Comparison of ENCODE assay signal across 19 mouse cellular contexts in genomic region chr1:134519201-134519600, GRCm38 (mm10). TPM values are rescaled to one million over a fixed set of nuclear protein-coding genes. Genes with fewer than 3 reads are reported as not detected.
A peak's percentile ranks its signal among the peaks of the same experiment; 100 is the strongest.
DNase-seq lines count a peak whose midpoint lies in the region; ATAC-seq and TF ChIP-seq lines count a peak whose summit lies in the region.
"Not testable (repeated sequence)": the region's sequence is repeated elsewhere in the genome, so short reads cannot be mapped to it uniquely, and the experiment has no call there.
"Had no signal": no experiment of that assay in that cellular context is flagged by ENCODE, and none has a peak within 500 bp of the region (broad histone marks: within the 10 kb centered on the region; RNA-seq: fewer than 3 reads in every experiment).

No protein-coding gene starts in this region.

- peak overlapping the region; percentile 84 for H3K27ac ChIP-seq in MEL (ENCODE audit: control insufficient read depth, low read depth, low read length)
- H3K27ac ChIP-seq in liver, adult 2 months (replicated peaks; ENCODE audit: insufficient read depth, low read depth, low read length): peak overlapping the region; percentile 43
- H3K27ac ChIP-seq in liver, embryonic 13.5 days: peak overlapping the region; percentile 9; the same call in 1 of the 2 replicates
- 0 out of 2 replicates have a peak overlapping the region, but pooled peaks have one; percentile 61 for H3K27ac ChIP-seq in liver, embryonic 15.5 days (replicated peaks)

- H3K4me1 ChIP-seq in MEL (ENCODE audit: control insufficient read depth in 1 of 2, insufficient read depth in 2 of 2, low read length in 2 of 2): peaks cover 23 to 29% of the 10 kb centered on the region in 2 experiments
- peaks cover 11% of the 10 kb centered on the region for H3K4me1 ChIP-seq in liver, adult 2 months (ENCODE audit: control insufficient read depth, insufficient read depth, low read length)
- peaks cover 39% of the 10 kb centered on the region for H3K4me1 ChIP-seq in liver, embryonic 13.5 days (replicated peaks)
- H3K4me1 ChIP-seq in liver, embryonic 15.5 days (replicated peaks): peaks cover 35% of the 10 kb centered on the region

- TF ChIP-seq RAD21 in MEL (IDR thresholded peaks at IDR 0.05; ENCODE audit: low read depth, low read length): not testable (repeated sequence)

- 91% methylated on average over 5 of the region's 5 CpGs for WGBS in liver, adult 2 months
- 87% methylated on average over 5 of the region's 5 CpGs for WGBS in liver, embryonic 13.5 days (ENCODE audit: insufficient replicate concordance)
- 82% methylated on average over 5 of the region's 5 CpGs for WGBS in liver, embryonic 15.5 days (ENCODE audit: insufficient replicate concordance)

- not testable (repeated sequence) for H3K4me3 ChIP-seq in MEL (ENCODE audit: control insufficient read depth in 1 of 2, insufficient read depth in 1 of 2, low read depth in 2 of 2, low read length in 2 of 2); liver, adult 2 months (ENCODE audit: insufficient read depth, low read depth, low read length); liver, embryonic 13.5 days (replicated peaks); liver, embryonic 15.5 days (replicated peaks)

- peaks cover 0 to 24% of the 10 kb centered on the region in 2 experiments; a peak in 2 of 4 replicates for H3K36me3 ChIP-seq in MEL (ENCODE audit: control insufficient read depth in 1 of 2, insufficient read depth in 2 of 2, low read length in 2 of 2)
- not testable (repeated sequence) for H3K36me3 ChIP-seq in liver, adult 2 months (ENCODE audit: control insufficient read depth, insufficient read depth, low read length); liver, embryonic 13.5 days; liver, embryonic 15.5 days (replicated peaks)

- TF ChIP-seq EP300 in MEL (IDR thresholded peaks at IDR 0.05; ENCODE audit: low read depth in 1 of 2, low read length in 2 of 2): not testable (repeated sequence)

- H3K9me3 ChIP-seq in MEL (replicated peaks; ENCODE audit: insufficient read depth, low read length); liver, embryonic 13.5 days (replicated peaks); liver, embryonic 15.5 days (replicated peaks): not testable (repeated sequence)

- ATAC-seq in liver, embryonic 13.5 days (ENCODE audit: low read depth); liver, embryonic 15.5 days (ENCODE audit: insufficient read depth): not testable (repeated sequence)

- H3K79me2 ChIP-seq in MEL (ENCODE audit: control insufficient read depth, insufficient read depth, low read length, poor library complexity); liver, adult 2 months (ENCODE audit: control insufficient read depth, insufficient read depth, low read length): not testable (repeated sequence)

- not testable (repeated sequence) for DNase-seq in MEL (ENCODE audit: low read depth, low spot score); liver, adult 2 months (ENCODE audit: extremely low read depth, low read depth, low spot score); liver, embryonic 13.5 days
- DNase-seq in heart, adult 11 months: peak; percentile 90

- H3K4me2 ChIP-seq in liver, embryonic 13.5 days; liver, embryonic 15.5 days: not testable (repeated sequence)

- TF ChIP-seq POLR2A in MEL (IDR thresholded peaks at IDR 0.05; ENCODE audit: control insufficient read depth in 1 of 2, insufficient read depth in 1 of 2, low read depth in 1 of 2, low read length in 2 of 2, poor library complexity in 1 of 2); liver, adult 2 months (IDR thresholded peaks at IDR 0.05; ENCODE audit: extremely low read depth, insufficient read depth, low read length): not testable (repeated sequence)

- not testable (repeated sequence) for H3K27me3 ChIP-seq in MEL (ENCODE audit: control insufficient read depth in 1 of 2, insufficient read depth in 2 of 2, low read length in 2 of 2); liver, adult 2 months (ENCODE audit: control insufficient read depth, insufficient read depth, low read length)
- H3K27me3 ChIP-seq in liver, embryonic 13.5 days: peaks cover 20% of the 10 kb centered on the region
- H3K27me3 ChIP-seq in liver, embryonic 15.5 days: peaks cover 26% of the 10 kb centered on the region

- not testable (repeated sequence) for H3K9ac ChIP-seq in MEL (ENCODE audit: control insufficient read depth, low read depth, low read length, poor library complexity, severe bottlenecking); liver, adult 2 months (ENCODE audit: low read depth, low read length); liver, embryonic 13.5 days; liver, embryonic 15.5 days

- not testable (repeated sequence) for TF ChIP-seq CTCF in MEL (IDR thresholded peaks at IDR 0.05 in 2 of 3, conservative IDR thresholded peaks at IDR 0.05 in 1 of 3; ENCODE audit: control insufficient read depth in 1 of 3, insufficient read depth in 1 of 3, low read depth in 2 of 3, low read length in 3 of 3, poor library complexity in 1 of 3, severe bottlenecking in 1 of 3); liver, adult 2 months (IDR thresholded peaks at IDR 0.05; ENCODE audit: low read depth, low read length)

RNA-seq across cellular contexts. Expression of gene Rabif, which starts 24.8 kb away (rescaled TPM):
- total RNA-seq in MEL (2012; rRNA removed): 18.5 and 21.5 TPM in 2 replicates
- 10 to 100 TPM in 1 of 2 experiments, not detected in 1; 21.8 TPM for polyA plus RNA-seq in MEL (2012; ENCODE audit: insufficient read depth in 1 of 2, insufficient read length in 2 of 2, low read depth in 1 of 2, low replicate concordance in 2 of 2, missing spikeins in 1 of 2)
- 5.9 and 6.9 TPM in 2 replicates for total RNA-seq in liver, adult 2 months (2014; rRNA removed)
- 9.8 and 10.6 TPM in 2 replicates for polyA plus RNA-seq in liver, adult 2 months (2012; rRNA removed)
- polyA plus RNA-seq in liver, embryonic 13.5 days (2015; fragmentation: Nextera tagmentation; extraction: Ambion mirVana): 19.8 and 23.9 TPM in 2 replicates
- 15.8 and 16.5 TPM in 2 replicates for polyA plus RNA-seq in liver, embryonic 15.5 days (2015; fragmentation: Nextera tagmentation; extraction: Ambion mirVana)

RNA-seq across cellular contexts. Expression of gene Mgat4e, which starts 30.3 kb away (rescaled TPM):
- total RNA-seq in MEL (2012; rRNA removed): 0.08 TPM in 1 of 2 replicates, not detected in the other
- under 1 TPM in 1 of 2 experiments, not detected in 1; 0.17 TPM for polyA plus RNA-seq in MEL (2012; ENCODE audit: insufficient read depth in 1 of 2, insufficient read length in 2 of 2, low read depth in 1 of 2, low replicate concordance in 2 of 2, missing spikeins in 1 of 2)
- total RNA-seq in liver, adult 2 months (2014; rRNA removed): not detected in 2 replicates
- polyA plus RNA-seq in liver, adult 2 months (2012; rRNA removed): not detected in 2 replicates
- polyA plus RNA-seq in liver, embryonic 13.5 days (2015; fragmentation: Nextera tagmentation; extraction: Ambion mirVana): not detected in 2 replicates
- not detected in 2 replicates for polyA plus RNA-seq in liver, embryonic 15.5 days (2015; fragmentation: Nextera tagmentation; extraction: Ambion mirVana)
- total RNA-seq: adrenal gland, adult 18-20 months; adrenal gland, adult 2 months; adrenal gland, adult 8-10 months; adrenal gland, postnatal 10 days; adrenal gland, postnatal 14 days; adrenal gland, postnatal 25 days; adrenal gland, postnatal 36 days; adrenal gland, postnatal 4 days had no signal
- polyA plus RNA-seq: activated CD4-positive, CD25-positive, alpha-beta regulatory T cell, adult 4 months; adrenal gland, adult 2 months; C2C12; CD4-positive, CD25-positive, alpha-beta regulatory T cell, adult 4 months; cerebellum, adult 2 months; G1E; Patski had no signal

RNA-seq across cellular contexts. Expression of gene Kdm5b, which starts 40.8 kb away (rescaled TPM):
- total RNA-seq in MEL (2012; rRNA removed): 25.5 and 37.7 TPM in 2 replicates
- 10 to 100 TPM; 31.8 to 48.6 TPM for polyA plus RNA-seq in MEL (2012; ENCODE audit: insufficient read depth in 1 of 2, insufficient read length in 2 of 2, low read depth in 1 of 2, low replicate concordance in 2 of 2, missing spikeins in 1 of 2)
- 9.2 and 9.3 TPM in 2 replicates for total RNA-seq in liver, adult 2 months (2014; rRNA removed)
- 4.0 and 6.8 TPM in 2 replicates for polyA plus RNA-seq in liver, adult 2 months (2012; rRNA removed)
- polyA plus RNA-seq in liver, embryonic 13.5 days (2015; fragmentation: Nextera tagmentation; extraction: Ambion mirVana): 7.6 and 7.7 TPM in 2 replicates
- 5.6 TPM in 2 replicates for polyA plus RNA-seq in liver, embryonic 15.5 days (2015; fragmentation: Nextera tagmentation; extraction: Ambion mirVana)

Comparison
In these comparisons a context has a peak if more than half of its experiments do, and no peak if none do; other contexts are left out.
1. H3K27ac ChIP-seq: peak in every context shown above with its lines; median percentile 84 in MEL; 61 in liver, embryonic 15.5 days; 43 in liver, adult 2 months; 9 in liver, embryonic 13.5 days.